Mouse (Mus musculus) gonadal fat pad, adult 2 months (tissue): ENCODE results near the gene Kcnc3. TPM values are rescaled to one million over a fixed set of nuclear protein-coding genes. Genes with fewer than 3 reads are reported as not detected.

ENCODE experiments used
- DNase-seq: peaks from one replicate; pipeline ENCODE4 v3.0.0-alpha.2; 2012; ENCODE audit warnings: low read depth
- polyA plus RNA-seq: library from polyadenylated mRNA; depleted of rRNA; stranded (reverse); fragments of >200 nt; gene quantifications from 2 replicates; pipeline ENCODE4 v1.2.3, GENCODE M21; 2012; rRNA removed

The Kcnc3 gene
- polyA plus RNA-seq: 16.7 and 24.5 TPM in 2 replicates

GRCm38 (mm10) chr7:44590402-44591347 is at the start of gene Kcnc3:
Gene Kcnc3 (plus strand): TSS chr7:44590664.
- peak; percentile 28 for DNase-seq

- no peak for DNase-seq
Measured at GRCm38 (mm10) chr7:44542555-44542954, 47.9 kb upstream of the Kcnc3 start.

- DNase-seq: no peak
Measured at GRCm38 (mm10) chr7:44543071-44543470, 47.4 kb upstream of the Kcnc3 start.

- no peak for DNase-seq
Measured at GRCm38 (mm10) chr7:44546274-44546673, 44.2 kb upstream of the Kcnc3 start.

- no peak for DNase-seq
Measured at GRCm38 (mm10) chr7:44547041-44547440, 43.4 kb upstream of the Kcnc3 start.

GRCm38 (mm10) chr7:44547725-44548124 is 42.7 kb upstream of the Kcnc3 start:
- no peak for DNase-seq

GRCm38 (mm10) chr7:44548497-44549087 is 41.9 kb upstream of the Kcnc3 start, which contains the start of gene Pold1:
Gene Pold1 (minus strand): TSS chr7:44548849.
- peak; percentile 51 for DNase-seq

GRCm38 (mm10) chr7:44549621-44550408 is 40.6 kb upstream of the Kcnc3 start:
- no peak for DNase-seq

GRCm38 (mm10) chr7:44550409-44550678 is 40.1 kb upstream of the Kcnc3 start:
- no peak for DNase-seq

- DNase-seq: no peak
Measured at GRCm38 (mm10) chr7:44551301-44551700, 39.2 kb upstream of the Kcnc3 start.

GRCm38 (mm10) chr7:44551731-44552130 is 38.7 kb upstream of the Kcnc3 start:
- no peak for DNase-seq

GRCm38 (mm10) chr7:44552141-44552908 is 38.1 kb upstream of the Kcnc3 start:
- DNase-seq: no peak

- DNase-seq: no peak
Measured at GRCm38 (mm10) chr7:44553196-44553764, 37.2 kb upstream of the Kcnc3 start.

- DNase-seq: peak; percentile 42
Measured at GRCm38 (mm10) chr7:44553826-44554225, 36.6 kb upstream of the Kcnc3 start, which contains the start of gene Nr1h2. Gene Nr1h2 (minus strand): TSS chr7:44553951.

- no peak for DNase-seq
Measured at GRCm38 (mm10) chr7:44557629-44558028, 32.8 kb upstream of the Kcnc3 start.

- DNase-seq: no peak
Measured at GRCm38 (mm10) chr7:44560435-44561400, 29.7 kb upstream of the Kcnc3 start.

GRCm38 (mm10) chr7:44563284-44563683 is 27.2 kb upstream of the Kcnc3 start:
- DNase-seq: no peak

- no peak for DNase-seq
Measured at GRCm38 (mm10) chr7:44564486-44564885, 26.0 kb upstream of the Kcnc3 start.

GRCm38 (mm10) chr7:44565414-44565813 is 25.1 kb upstream of the Kcnc3 start:
- DNase-seq: no peak

- no peak for DNase-seq
Measured at GRCm38 (mm10) chr7:44568803-44569202, 21.7 kb upstream of the Kcnc3 start.
